Mouse (Mus musculus): ENCODE data around the gene Mrpl54. TPM values are rescaled to one million over a fixed set of nuclear protein-coding genes. Genes with fewer than 3 reads are reported as not detected.

Mrpl54 gene
- polyA plus RNA-seq, 1 experiment from 2014 or later: 134 TPM

DNA sequence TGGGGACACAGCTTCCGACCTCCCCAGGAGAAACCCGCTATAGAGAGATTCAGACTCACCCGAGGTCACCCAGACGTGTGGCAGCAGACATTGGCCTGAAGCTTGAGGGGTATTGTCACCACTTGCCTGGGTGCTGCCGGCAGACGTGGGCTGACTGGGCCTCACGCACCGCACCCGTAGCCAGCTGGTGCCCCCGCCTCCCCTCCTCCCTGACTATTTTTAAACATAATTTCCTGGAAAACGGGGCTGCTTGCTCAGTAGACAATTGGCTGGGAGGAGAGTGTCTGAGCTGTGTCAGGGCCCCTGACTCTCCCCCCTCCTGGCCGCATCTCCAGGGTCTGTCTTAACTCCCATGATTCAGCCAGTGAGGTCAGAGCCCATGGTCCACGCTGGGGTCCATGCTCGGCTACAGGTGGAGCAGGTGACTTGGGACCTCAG is 36.1 kb upstream of the Mrpl54 start:
- WGBS: 75% methylated on average over 14 of the region's 14 CpGs
- peak overlapping the region; percentile 35; the same call in 1 of the 2 replicates for H3K27ac ChIP-seq
- no peak for ATAC-seq (ENCODE audit: low FRiP score)
- no peak overlapping the region for H3K4me3 ChIP-seq
- H3K9ac ChIP-seq: peak overlapping the region; percentile 35; the same call in 1 of the 2 replicates
- H3K4me2 ChIP-seq: no peak overlapping the region
- peaks cover 46% of the 10 kb centered on the region for H3K4me1 ChIP-seq (replicated peaks)
- no peaks in the 10 kb centered on the region for H3K27me3 ChIP-seq
- H3K36me3 ChIP-seq: peaks cover 32% of the 10 kb centered on the region
- H3K9me3 ChIP-seq: no peaks in the 10 kb centered on the region

DNA sequence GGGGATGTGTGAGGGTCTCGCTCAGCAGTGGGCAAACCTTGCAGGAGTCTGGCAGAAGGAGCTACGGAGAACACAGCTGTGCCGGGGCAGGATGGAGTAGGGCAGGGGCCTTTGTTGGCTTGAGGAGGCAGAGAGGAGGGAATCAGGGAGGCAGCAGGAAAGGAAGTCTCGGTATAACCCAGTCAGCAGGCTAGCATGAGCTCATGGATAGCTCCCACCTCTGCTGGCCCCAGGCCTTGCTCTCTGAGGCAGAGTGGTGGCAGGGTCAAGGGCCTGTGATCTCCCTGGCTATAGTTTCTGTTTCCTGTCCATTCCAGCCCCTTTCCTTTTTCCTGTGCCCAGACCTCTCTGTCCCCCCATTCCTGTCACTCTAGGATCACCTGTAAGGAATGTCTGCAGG is 35.6 kb upstream of the Mrpl54 start:
- WGBS: 68% methylated on average over 4 of the region's 4 CpGs
- Histone ChIP-seq H3K9ac (peak overlapping the region; percentile 35; the same call in 1 of the 2 replicates), H3K4me1 (replicated peaks) (peaks cover 51% of the 10 kb centered on the region), H3K36me3 (peaks cover 27% of the 10 kb centered on the region), H3K9me3 (no peaks in the 10 kb centered on the region), H3K27ac (peak overlapping the region; percentile 55), H3K4me3 (no peak overlapping the region), H3K4me2 (no peak overlapping the region), H3K27me3 (no peaks in the 10 kb centered on the region)
- ATAC-seq (ENCODE audit: low FRiP score): no peak

DNA sequence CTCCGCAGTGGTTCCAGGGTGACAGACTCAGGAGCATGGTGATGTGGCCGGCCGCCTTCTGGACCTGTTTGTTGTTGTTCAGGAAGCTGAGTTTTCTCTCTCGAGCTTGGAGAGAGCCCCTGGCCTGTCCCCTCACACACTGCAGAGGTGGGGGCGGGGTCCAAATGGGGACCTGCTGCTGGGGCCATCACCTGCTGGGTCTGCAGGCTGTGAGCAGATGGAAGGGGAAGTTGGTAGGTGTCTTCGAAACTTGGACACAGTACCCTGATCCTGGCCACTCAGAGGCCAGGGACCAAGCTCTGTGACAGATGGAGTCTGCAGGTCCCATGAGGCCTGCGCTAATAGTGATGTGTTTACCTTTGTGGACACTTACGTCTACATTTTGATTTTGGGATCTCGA is 34.6 kb upstream of the Mrpl54 start:
- Histone ChIP-seq H3K4me1 (replicated peaks) (peaks cover 58% of the 10 kb centered on the region), H3K9me3 (no peaks in the 10 kb centered on the region), H3K9ac (no peak overlapping the region), H3K27ac (no peak overlapping the region), H3K36me3 (peaks cover 18% of the 10 kb centered on the region), H3K4me2 (no peak overlapping the region), H3K27me3 (no peaks in the 10 kb centered on the region), H3K4me3 (no peak overlapping the region)
- WGBS: 85% methylated on average over 9 of the region's 9 CpGs
- ATAC-seq (ENCODE audit: low FRiP score): no peak

DNA sequence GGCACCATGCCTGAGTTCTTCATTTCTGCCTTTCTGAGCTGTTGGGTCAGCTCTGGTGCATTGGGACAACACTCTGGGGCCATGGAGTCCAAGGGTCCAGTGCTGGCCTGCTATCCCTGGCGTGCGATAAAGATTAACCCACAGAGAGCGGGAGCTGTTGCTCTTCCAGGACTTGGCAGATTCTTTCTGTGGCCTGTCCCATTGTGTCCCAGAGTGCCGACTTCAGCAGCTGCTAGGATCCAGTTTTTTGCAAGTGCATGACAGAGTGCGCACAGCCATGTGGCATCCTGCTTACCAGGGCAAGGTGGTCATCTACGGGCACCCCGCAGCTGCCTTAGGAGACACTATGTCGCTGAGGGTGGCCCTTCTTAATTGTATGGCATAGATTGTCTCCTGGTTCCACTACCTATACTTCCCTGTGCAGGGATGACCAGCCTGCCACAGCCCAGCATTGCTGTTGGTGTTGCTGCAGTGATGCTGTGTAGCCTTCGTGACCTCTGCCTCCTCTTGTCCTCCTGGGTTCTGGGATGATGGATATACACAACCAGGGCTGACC is 33.7 kb upstream of the Mrpl54 start:
- Histone ChIP-seq H3K9ac (peak overlapping the region; percentile 43; the same call in 1 of the 2 replicates), H3K4me2 (no peak overlapping the region), H3K9me3 (no peaks in the 10 kb centered on the region), H3K4me3 (no peak overlapping the region), H3K27me3 (no peaks in the 10 kb centered on the region), H3K36me3 (peaks cover 9% of the 10 kb centered on the region; the same call in 1 of the 2 replicates), H3K4me1 (replicated peaks) (peaks cover 66% of the 10 kb centered on the region), H3K27ac (peak overlapping the region; percentile 8; the same call in 1 of the 2 replicates)
- WGBS: 80% methylated on average over 9 of the region's 9 CpGs
- ATAC-seq (ENCODE audit: low FRiP score): no peak

DNA sequence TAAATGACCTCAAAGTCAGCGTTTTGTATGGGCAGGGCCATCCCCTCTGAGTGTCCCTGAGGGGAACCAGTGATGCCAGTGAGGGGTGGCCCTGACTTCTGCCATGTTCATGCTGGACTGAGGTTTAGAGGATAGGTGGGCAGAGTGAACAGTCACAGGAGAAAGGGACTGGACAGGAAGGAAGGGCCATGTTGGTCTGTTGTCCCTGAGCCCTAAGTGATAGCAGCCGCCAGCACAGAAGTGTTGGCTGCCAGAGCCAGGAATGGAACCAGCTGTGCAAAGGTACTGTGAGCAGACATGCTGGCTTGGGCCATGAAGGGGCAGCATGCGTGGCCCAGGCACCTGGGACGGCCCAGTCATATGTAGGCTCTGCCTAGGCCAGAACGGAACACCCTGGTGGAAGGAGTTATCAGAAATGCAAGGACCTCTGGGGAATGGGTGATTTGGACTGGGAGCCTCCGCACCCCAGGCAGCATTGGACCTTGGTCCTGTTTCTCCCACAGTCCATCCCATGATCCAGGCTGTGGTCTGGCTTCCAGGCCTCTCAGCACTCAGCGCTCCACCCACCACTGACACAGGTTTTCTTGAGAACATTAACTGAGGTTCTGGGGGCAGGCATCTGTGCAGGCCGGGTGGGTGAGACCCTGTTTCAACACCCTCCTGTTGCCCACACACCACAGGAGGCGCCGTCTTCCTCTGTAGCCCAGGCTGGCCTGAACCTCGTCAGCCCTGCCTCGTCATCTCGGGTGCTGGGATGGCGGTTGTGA is 33.0 kb upstream of the Mrpl54 start:
- H3K36me3 ChIP-seq: peaks cover 7% of the 10 kb centered on the region; the same call in 1 of the 2 replicates
- H3K4me2 ChIP-seq: no peak overlapping the region
- H3K27ac ChIP-seq: peak overlapping the region; percentile 8; the same call in 1 of the 2 replicates
- peak overlapping the region; percentile 43; the same call in 1 of the 2 replicates for H3K9ac ChIP-seq
- H3K27me3 ChIP-seq: no peaks in the 10 kb centered on the region
- WGBS: 90% methylated on average over 14 of the region's 14 CpGs
- no peaks in the 10 kb centered on the region for H3K9me3 ChIP-seq
- peaks cover 72% of the 10 kb centered on the region for H3K4me1 ChIP-seq (replicated peaks)
- ATAC-seq (ENCODE audit: low FRiP score): no peak
- H3K4me3 ChIP-seq: no peak overlapping the region

DNA sequence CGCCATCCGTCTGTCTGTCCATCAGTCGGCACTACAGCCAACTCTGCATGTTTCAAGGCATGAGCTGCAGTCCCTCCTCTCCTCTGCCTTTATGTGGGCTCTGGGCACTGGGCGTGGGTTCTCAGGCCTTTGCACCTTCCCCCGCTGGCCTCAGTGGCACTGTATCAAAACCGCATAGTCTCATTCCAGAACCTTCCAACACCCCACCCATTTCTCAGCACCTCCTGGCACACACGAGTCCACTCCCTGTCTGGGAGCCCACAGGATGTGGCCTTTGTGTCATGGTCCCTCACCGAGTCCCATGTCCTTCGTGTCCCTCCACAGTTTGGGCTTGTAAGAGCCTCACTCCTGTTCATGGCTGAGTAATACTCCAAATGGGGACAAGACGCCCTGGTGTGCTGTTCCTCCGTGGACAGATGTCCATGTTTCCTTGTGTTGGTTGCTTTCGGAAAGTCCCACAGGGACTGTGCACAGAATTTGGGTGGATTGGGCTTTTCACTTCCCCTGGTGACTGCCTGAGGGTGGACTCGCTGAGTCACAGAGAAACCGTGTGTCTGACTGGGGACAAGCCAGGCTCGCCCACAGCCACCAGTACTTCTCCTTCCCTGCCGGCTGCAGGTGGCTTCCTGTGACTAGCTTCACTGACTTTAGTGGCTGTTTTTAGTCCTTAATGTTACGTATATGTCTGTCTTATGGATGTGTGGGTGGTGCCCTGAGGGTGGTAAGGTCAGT is 31.8 kb upstream of the Mrpl54 start:
- Histone ChIP-seq H3K4me3 (no peak overlapping the region), H3K4me2 (no peak overlapping the region), H3K4me1 (replicated peaks) (peaks cover 81% of the 10 kb centered on the region), H3K27me3 (no peaks in the 10 kb centered on the region), H3K9me3 (no peaks in the 10 kb centered on the region), H3K27ac (0 out of 2 replicates have a peak overlapping the region, but pooled peaks have one; percentile 30), H3K36me3 (peaks cover 7% of the 10 kb centered on the region; the same call in 1 of the 2 replicates), H3K9ac (no peak overlapping the region)
- WGBS: 96% methylated on average over 17 of the region's 17 CpGs
- no peak for ATAC-seq (ENCODE audit: low FRiP score)

DNA sequence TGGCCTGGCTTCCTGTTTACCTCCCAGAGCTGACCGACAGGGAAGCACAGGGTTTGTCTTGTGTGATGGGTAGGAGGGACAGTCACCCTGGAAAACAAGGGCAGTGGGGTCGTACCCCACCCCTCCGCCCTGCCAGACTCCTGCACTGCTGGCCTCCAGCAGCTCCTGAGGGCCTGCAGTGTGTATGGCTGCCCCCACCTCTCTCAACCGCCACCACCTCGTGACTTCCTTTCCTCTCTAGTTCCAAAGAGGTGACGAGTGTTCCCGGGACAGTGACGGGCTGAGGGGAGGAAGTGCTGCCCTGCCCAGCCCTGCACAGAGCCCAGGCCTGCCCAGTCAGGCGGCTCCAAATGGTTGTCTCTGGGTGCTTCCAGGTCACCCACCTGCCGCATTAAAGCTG is 31.1 kb upstream of the Mrpl54 start:
- H3K4me1 ChIP-seq (replicated peaks): peaks cover 74% of the 10 kb centered on the region
- no peaks in the 10 kb centered on the region for H3K9me3 ChIP-seq
- no peak overlapping the region; the same call in 1 of the 2 replicates for H3K9ac ChIP-seq
- no peak overlapping the region for H3K4me3 ChIP-seq
- no peak overlapping the region for H3K4me2 ChIP-seq
- no peak for ATAC-seq (ENCODE audit: low FRiP score)
- no peaks in the 10 kb centered on the region for H3K27me3 ChIP-seq
- peak overlapping the region; percentile 56 for H3K27ac ChIP-seq
- 75% methylated on average over 10 of the region's 10 CpGs for WGBS
- H3K36me3 ChIP-seq: peaks cover 7% of the 10 kb centered on the region; the same call in 1 of the 2 replicates

DNA sequence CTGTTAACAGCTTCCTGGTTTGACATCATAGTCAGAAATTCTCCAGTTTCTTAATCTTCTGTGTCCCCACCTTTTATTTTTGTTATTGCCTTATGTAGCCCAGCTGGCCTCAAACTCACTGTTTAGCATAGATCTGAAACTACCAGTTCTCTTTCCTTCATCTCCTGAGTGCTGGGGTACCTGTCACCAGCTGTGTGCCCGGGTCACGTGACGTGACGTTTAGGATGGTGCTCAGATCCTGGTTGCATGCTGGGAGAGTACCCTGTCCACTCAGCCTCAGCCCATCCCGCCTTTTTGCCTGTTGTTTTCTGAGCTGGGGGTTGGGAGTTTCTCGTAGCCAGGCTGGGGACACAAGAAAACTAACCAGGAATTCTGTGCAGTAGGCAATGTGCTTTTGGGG is 30.5 kb upstream of the Mrpl54 start:
- no peak overlapping the region for H3K4me2 ChIP-seq
- H3K27ac ChIP-seq: peak overlapping the region; percentile 56; the same call in 1 of the 2 replicates
- peaks cover 68% of the 10 kb centered on the region for H3K4me1 ChIP-seq (replicated peaks)
- ATAC-seq (ENCODE audit: low FRiP score): no peak
- WGBS: 82% methylated on average over 6 of the region's 6 CpGs
- peaks cover 7% of the 10 kb centered on the region; the same call in 1 of the 2 replicates for H3K36me3 ChIP-seq
- no peaks in the 10 kb centered on the region for H3K27me3 ChIP-seq
- H3K4me3 ChIP-seq: no peak overlapping the region
- no peaks in the 10 kb centered on the region for H3K9me3 ChIP-seq
- H3K9ac ChIP-seq: no peak overlapping the region; the same call in 1 of the 2 replicates

DNA sequence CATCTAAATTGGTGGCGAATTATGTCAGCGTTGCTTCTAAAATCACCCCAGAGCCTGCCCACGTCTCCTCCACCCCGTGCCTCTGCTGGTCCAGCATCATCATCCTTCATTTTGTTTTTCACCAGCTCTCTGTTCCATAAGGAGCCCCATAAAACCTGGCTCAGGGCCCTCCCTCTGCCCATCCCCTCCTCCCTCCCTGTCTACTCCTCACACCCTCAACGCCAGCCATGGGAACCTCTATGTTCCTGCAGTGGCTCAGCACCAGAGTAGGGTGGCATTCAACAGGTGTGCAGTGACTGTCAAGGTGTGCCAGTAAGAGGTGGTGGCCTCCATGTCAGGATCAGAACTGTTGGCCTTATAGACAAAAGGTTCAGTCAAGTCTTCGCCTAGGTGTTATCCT is 28.5 kb upstream of the Mrpl54 start:
- peak overlapping the region; percentile 85; the same call in 1 of the 2 replicates for H3K4me2 ChIP-seq
- 94% methylated on average over 6 of the region's 6 CpGs for WGBS

DNA sequence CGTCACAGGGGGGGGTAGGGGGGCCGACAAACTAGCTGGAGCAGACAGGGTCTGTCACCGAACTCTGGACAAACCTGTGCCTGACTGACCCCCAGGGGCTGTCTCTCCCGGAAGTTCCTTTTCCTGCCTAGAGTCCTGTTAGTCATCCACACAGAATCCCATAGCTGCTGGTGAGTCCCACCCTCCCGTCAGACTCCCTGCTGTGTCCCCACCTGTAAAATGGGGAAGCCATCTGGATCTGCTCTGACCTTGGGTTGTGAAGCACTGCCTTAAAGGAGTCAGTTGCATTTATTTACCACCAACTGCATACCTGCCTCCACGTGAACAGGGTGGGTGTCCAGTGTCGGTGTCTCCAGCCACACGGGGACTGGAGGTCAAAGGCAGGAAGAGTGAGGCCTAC is 27.7 kb upstream of the Mrpl54 start:
- 60% methylated on average over 8 of the region's 8 CpGs for WGBS
- peaks cover 7% of the 10 kb centered on the region; the same call in 1 of the 2 replicates for H3K36me3 ChIP-seq
- H3K27ac ChIP-seq: no peak overlapping the region

More for the DNA sequence above, 28.5 kb upstream of the Mrpl54 start:
- H3K4me1 ChIP-seq (replicated peaks): peaks cover 61% of the 10 kb centered on the region
- H3K9ac ChIP-seq: peak overlapping the region; percentile 91
- no peaks in the 10 kb centered on the region for H3K9me3 ChIP-seq
- ATAC-seq (ENCODE audit: low FRiP score): no peak
- H3K27me3 ChIP-seq: peaks cover 13% of the 10 kb centered on the region
- H3K36me3 ChIP-seq: peaks cover 7% of the 10 kb centered on the region; the same call in 1 of the 2 replicates
- 0 out of 2 replicates have a peak overlapping the region, but pooled peaks have one; percentile 79 for H3K4me3 ChIP-seq
- no peak overlapping the region for H3K27ac ChIP-seq

DNA sequence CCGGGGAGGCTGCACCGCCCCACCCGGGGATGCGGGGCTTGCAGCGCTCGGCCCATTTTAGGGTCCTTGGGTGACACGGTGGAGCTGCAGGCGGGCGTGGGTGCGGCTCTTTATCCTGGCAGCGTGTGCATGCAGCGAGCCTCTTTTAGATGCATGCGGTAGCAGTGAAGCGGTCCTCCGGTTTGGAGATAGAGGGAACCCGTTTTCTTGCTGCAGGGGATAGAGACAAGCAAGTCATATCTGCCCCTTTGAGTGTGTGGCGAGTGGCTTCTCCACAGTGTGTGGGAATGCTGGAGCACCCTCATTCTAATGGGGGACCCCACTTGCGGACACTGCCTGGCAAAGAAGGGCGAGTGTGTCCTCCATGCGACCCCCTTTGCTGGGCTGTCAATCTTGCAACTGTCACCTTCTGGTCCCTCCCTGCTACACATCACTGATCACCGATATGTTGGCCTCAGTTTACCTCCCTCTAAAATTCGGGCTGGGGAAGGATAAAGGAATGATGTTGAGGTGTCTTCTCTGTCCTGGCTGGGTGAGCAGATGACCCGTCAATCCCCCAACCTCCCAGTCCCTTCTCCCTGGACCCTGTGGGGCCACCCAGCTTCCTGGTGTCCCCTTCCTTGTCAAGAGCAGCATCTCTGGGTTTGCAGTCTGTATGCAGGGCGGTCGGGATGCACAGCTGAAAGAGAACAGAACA is 26.7 kb upstream of the Mrpl54 start:
- Histone ChIP-seq H3K4me1 (replicated peaks) (peaks cover 51% of the 10 kb centered on the region), H3K9ac (peak overlapping the region; percentile 91), H3K4me2 (peak overlapping the region; percentile 85), H3K9me3 (no peaks in the 10 kb centered on the region), H3K4me3 (peak overlapping the region; percentile 79), H3K27me3 (peaks cover 26% of the 10 kb centered on the region), H3K36me3 (peaks cover 6% of the 10 kb centered on the region; the same call in 1 of the 2 replicates), H3K27ac (peak overlapping the region; percentile 93)
- ATAC-seq (ENCODE audit: low FRiP score): peak; percentile 11
- WGBS: 5% methylated on average over 25 of the region's 25 CpGs

More for the DNA sequence above, 27.7 kb upstream of the Mrpl54 start:
- no peak for ATAC-seq (ENCODE audit: low FRiP score)
- peak overlapping the region; percentile 91 for H3K9ac ChIP-seq
- H3K27me3 ChIP-seq: peaks cover 21% of the 10 kb centered on the region
- H3K4me2 ChIP-seq: peak overlapping the region; percentile 85
- H3K9me3 ChIP-seq: no peaks in the 10 kb centered on the region
- peak overlapping the region; percentile 79 for H3K4me3 ChIP-seq
- peaks cover 54% of the 10 kb centered on the region for H3K4me1 ChIP-seq (replicated peaks)

Measured in hindbrain, embryonic 13.5 days (tissue).